Mouse (Mus musculus) bone marrow, adult 2 months (tissue): ENCODE results near the gene Rpl31. TPM values are rescaled to one million over a fixed set of nuclear protein-coding genes. Genes with fewer than 3 reads are reported as not detected.

Source experiments
- H3K27ac ChIP-seq: fragments of 200-500 bp; 2 replicates; pipeline ENCODE4 v1.5.1; 2012; ENCODE audit warnings: low read depth, mild to moderate bottlenecking, control low read depth, inconsistent platforms, low read length; ENCODE audit not compliant: control insufficient read depth, poor library complexity, insufficient read depth
- H3K4me1 ChIP-seq: fragments of 200-500 bp; 2 replicates; pipeline ENCODE4 v1.6.1; 2011; ENCODE audit warnings: low read length; ENCODE audit not compliant: control insufficient read depth, insufficient read depth
- H3K4me3 ChIP-seq: fragments of 200-500 bp; replicated peaks from 2 replicates; pipeline ENCODE3; 2011; ENCODE audit warnings: mild to moderate bottlenecking, low read depth, low read length, control low read depth; ENCODE audit not compliant: control insufficient read depth
- CTCF ChIP-seq: fragments of 200-500 bp; IDR thresholded peaks from 2 replicates; pipeline ENCODE4 v1.5.1; 2011; ENCODE audit warnings: low read length, control low read depth; ENCODE audit not compliant: control insufficient read depth, insufficient read depth
- POLR2A ChIP-seq: fragments of 200-500 bp; IDR thresholded peaks from 2 replicates; pipeline ENCODE4 v1.6.1; 2011; ENCODE audit warnings: low read depth, mild to moderate bottlenecking, control low read depth, low read length, borderline replicate concordance; ENCODE audit not compliant: control insufficient read depth
- WGBS: fragments of 180-500 bp; shearing (Covaris S2); methylation state at CpG from one replicate; pipeline ENCODE4 v1.1.7; 2018; 5-methylcytosine and 5-hydroxymethylcytosine counted together
- polyA plus RNA-seq: library from polyadenylated mRNA; stranded (reverse); fragments of >200 nt; gene quantifications from 2 replicates; pipeline ENCODE4 v1.2.4, GENCODE M21; 2011; ENCODE audit warnings: low replicate concordance; ENCODE audit not compliant: missing spikeins, insufficient read depth, insufficient read length

Rpl31 gene
- polyA plus RNA-seq, 1 experiment, result 2,169 TPM

- TF ChIP-seq POLR2A (no peak), CTCF (no peak)
- no peaks in the 10 kb centered on the region for H3K4me1 ChIP-seq
Observed at GRCm38 (mm10) chr1:39335561-39336196, 32.0 kb upstream of the Rpl31 start.

GRCm38 (mm10) chr1:39336788-39337187 lies 30.9 kb upstream of the Rpl31 start:
- TF ChIP-seq CTCF, result no peak
- 80% methylated on average over 8 of the region's 8 CpGs for WGBS
- Histone ChIP-seq H3K4me1 (no peaks in the 10 kb centered on the region), H3K4me3 (no peak overlapping the region), H3K27ac (no peak overlapping the region)

More at GRCm38 (mm10) chr1:39335561-39336196, 32.0 kb upstream of the Rpl31 start:
- WGBS, result 72% methylated on average over 15 of the region's 15 CpGs
- Histone ChIP-seq H3K27ac (no peak overlapping the region), H3K4me3 (no peak overlapping the region)

GRCm38 (mm10) chr1:39338831-39339230 lies 28.8 kb upstream of the Rpl31 start:
- 79% methylated on average over 10 of the region's 10 CpGs for WGBS
- H3K4me1 ChIP-seq, result no peaks in the 10 kb centered on the region
- TF ChIP-seq POLR2A, result no peak
- no peak for TF ChIP-seq CTCF
- H3K4me3 ChIP-seq, result no peak overlapping the region
- no peak overlapping the region for H3K27ac ChIP-seq

- Histone ChIP-seq H3K27ac (no peak overlapping the region), H3K4me3 (no peak overlapping the region), H3K4me1 (no peaks in the 10 kb centered on the region)
- WGBS, result 69% methylated on average over 5 of the region's 5 CpGs
- TF ChIP-seq CTCF (no peak), POLR2A (no peak)
Observed at GRCm38 (mm10) chr1:39339455-39339854, 28.2 kb upstream of the Rpl31 start.

- H3K4me1 ChIP-seq, result no peaks in the 10 kb centered on the region
- no peak overlapping the region for H3K4me3 ChIP-seq
- H3K27ac ChIP-seq, result no peak overlapping the region
- TF ChIP-seq CTCF (no peak), POLR2A (no peak)
- WGBS, result 65% methylated on average over 6 of the region's 6 CpGs
Observed at GRCm38 (mm10) chr1:39340156-39340555, 27.5 kb upstream of the Rpl31 start.

GRCm38 (mm10) chr1:39340647-39341046 lies 27.0 kb upstream of the Rpl31 start:
- WGBS, result 11% methylated on average over 8 of the region's 8 CpGs
- H3K4me3 ChIP-seq, result no peak overlapping the region
- no peak overlapping the region for H3K27ac ChIP-seq
- H3K4me1 ChIP-seq, result no peaks in the 10 kb centered on the region; the same call in 1 of the 2 replicates
- TF ChIP-seq POLR2A (no peak), CTCF (peak; percentile 63)

- WGBS, result 88% methylated on average over 4 of the region's 4 CpGs
- Histone ChIP-seq H3K4me1 (no peaks in the 10 kb centered on the region; the same call in 1 of the 2 replicates), H3K4me3 (no peak overlapping the region), H3K27ac (no peak overlapping the region)
- TF ChIP-seq CTCF, result no peak
- no peak for TF ChIP-seq POLR2A
Observed at GRCm38 (mm10) chr1:39341807-39342206, 25.8 kb upstream of the Rpl31 start.

- Histone ChIP-seq H3K27ac (no peak overlapping the region), H3K4me3 (no peak overlapping the region), H3K4me1 (no peaks in the 10 kb centered on the region; the same call in 1 of the 2 replicates)
- TF ChIP-seq CTCF (no peak), POLR2A (no peak)
- WGBS, result 80% methylated on average over 5 of the region's 5 CpGs
Observed at GRCm38 (mm10) chr1:39343242-39343641, 24.4 kb upstream of the Rpl31 start.

GRCm38 (mm10) chr1:39344981-39345600 lies 22.6 kb upstream of the Rpl31 start:
- Histone ChIP-seq H3K4me3 (no peak overlapping the region), H3K27ac (no peak overlapping the region), H3K4me1 (no peaks in the 10 kb centered on the region; the same call in 1 of the 2 replicates)
- 49% methylated on average over 21 of the region's 21 CpGs for WGBS
- TF ChIP-seq POLR2A (no peak), CTCF (no peak)
